Mouse (Mus musculus): ENCODE results near the gene Tmem115. TPM values are rescaled to one million over a fixed set of nuclear protein-coding genes. Genes with fewer than 3 reads are reported as not detected.

Tmem115 gene
- polyA plus RNA-seq, 2 experiments, result 8.3 to 15.7 TPM

DNA sequence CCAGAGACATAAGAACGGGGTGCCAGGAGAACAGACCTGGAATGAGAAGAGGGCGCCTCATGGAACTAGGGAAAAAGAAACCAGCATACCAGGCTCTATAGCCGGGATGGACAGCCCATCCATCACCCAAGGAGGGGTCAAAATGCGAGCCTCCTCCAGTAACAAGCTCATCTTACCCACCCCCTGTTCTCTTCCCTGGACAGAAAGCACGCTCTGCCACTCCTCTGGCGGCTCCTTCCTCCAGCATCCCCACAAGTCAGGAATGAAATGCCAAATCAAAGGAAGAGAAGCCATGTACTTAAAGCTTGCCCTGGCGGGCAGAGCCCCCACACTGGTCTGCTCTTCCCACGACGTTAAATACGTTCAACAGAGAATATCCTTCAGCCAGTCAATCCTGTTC is 7.3 kb downstream of the Tmem115 start:
- WGBS (ENCODE audit: insufficient replicate concordance), result 39% methylated on average over 10 of the region's 10 CpGs
- peak overlapping the region; percentile 98 for H3K4me2 ChIP-seq (ENCODE audit: low read depth)
- H3K9me3 ChIP-seq (ENCODE audit: control insufficient read depth, low read length), result no peaks in the 10 kb centered on the region
- no peaks in the 10 kb centered on the region for H3K27me3 ChIP-seq (ENCODE audit: control insufficient read depth, insufficient read depth, low read length)
- H3K4me1 ChIP-seq (replicated peaks; ENCODE audit: control insufficient read depth in 2 of 2, insufficient read depth in 2 of 2, low read length in 1 of 2), result peaks cover 7 to 23% of the 10 kb centered on the region in 2 experiments
- ATAC-seq (ENCODE audit: insufficient read depth) (no peak), DNase-seq (ENCODE audit: low read depth in 3 of 3, low spot score in 3 of 3) (no peak)
- no peak for TF ChIP-seq EP300 (IDR thresholded peaks at IDR 0.05; ENCODE audit: low read depth)
- no peak for TF ChIP-seq CTCF (IDR thresholded peaks at IDR 0.05; ENCODE audit: low read depth)
- peaks cover 27% of the 10 kb centered on the region for H3K36me3 ChIP-seq (replicated peaks; ENCODE audit: control insufficient read depth, insufficient read depth, low read depth)
- no peak overlapping the region for H3K27ac ChIP-seq
- H3K4me3 ChIP-seq (ENCODE audit: insufficient read depth in 1 of 2, low read depth in 2 of 2, low read length in 2 of 2), result peak overlapping the region; percentile 67 to 96; a peak in 2 of 4 replicates
- H3K9ac ChIP-seq (replicated peaks), result no peak overlapping the region

DNA sequence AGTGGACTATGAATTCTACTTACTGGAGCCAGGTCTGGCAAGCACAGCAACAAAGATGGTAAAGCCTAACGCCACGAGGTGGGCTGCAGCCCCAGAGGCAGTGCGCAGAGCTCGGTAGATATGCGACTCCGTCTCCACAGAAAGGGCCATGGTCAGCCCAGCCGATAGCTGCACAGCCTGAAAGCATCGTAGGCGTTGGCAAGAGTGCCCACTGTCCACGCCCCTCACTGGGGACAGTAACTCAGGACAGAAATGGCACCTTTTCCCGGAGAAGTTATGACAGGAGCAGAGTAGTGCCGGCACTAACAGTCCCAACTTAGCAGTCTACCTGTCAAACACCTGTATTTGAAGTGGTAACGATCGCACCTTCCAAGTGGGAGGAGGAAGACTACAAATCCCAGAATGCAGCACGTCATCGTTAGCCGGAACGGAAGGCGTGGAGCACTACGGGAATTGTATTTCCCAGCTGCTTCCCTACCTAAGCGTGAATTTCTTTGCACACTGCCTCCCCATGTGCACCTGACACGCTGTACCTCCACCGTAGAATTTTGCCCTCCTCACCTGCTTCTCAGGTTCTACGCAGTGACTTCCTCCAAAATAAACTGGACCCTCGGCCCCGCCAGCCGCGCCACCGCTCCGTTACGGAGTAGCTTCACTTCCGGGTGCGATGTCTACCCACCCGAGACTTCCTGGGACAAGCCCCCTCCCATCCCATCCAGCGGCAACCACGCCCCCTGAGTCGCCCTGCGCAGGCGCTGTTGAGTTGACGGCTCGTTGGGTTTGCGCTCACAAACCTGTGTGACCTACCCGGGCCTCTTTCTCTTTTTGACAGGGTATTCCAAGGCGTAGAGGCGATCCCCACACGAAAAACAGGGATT is 8.0 kb downstream of the Tmem115 start, which contains the start of the genes Cyb561d2 and Nprl2:
TSS of gene Cyb561d2 (minus strand) at position 720 of the 878 bp plus-strand sequence.
TSS of gene Nprl2 (plus strand) at position 753 of the 878 bp plus-strand sequence.
- under 1% methylated on average over 46 of the region's 46 CpGs for WGBS (ENCODE audit: insufficient replicate concordance)
- H3K4me3 ChIP-seq (ENCODE audit: insufficient read depth in 1 of 2, low read depth in 2 of 2, low read length in 2 of 2), result peak within 1 kb of the TSS; percentile 67 to 96
- H3K9ac ChIP-seq (replicated peaks), result peak within 1 kb of the TSS; percentile 83
- H3K9me3 ChIP-seq (ENCODE audit: control insufficient read depth, low read length), result no peaks in the 10 kb centered on the region
- peaks cover 6 to 16% of the 10 kb centered on the region in 2 experiments for H3K4me1 ChIP-seq (replicated peaks; ENCODE audit: control insufficient read depth in 2 of 2, insufficient read depth in 2 of 2, low read length in 1 of 2)
- no peak for TF ChIP-seq CTCF (IDR thresholded peaks at IDR 0.05; ENCODE audit: low read depth)
- TF ChIP-seq EP300 (IDR thresholded peaks at IDR 0.05; ENCODE audit: low read depth), result no peak
- H3K27me3 ChIP-seq (ENCODE audit: control insufficient read depth, insufficient read depth, low read length), result no peaks in the 10 kb centered on the region
- H3K27ac ChIP-seq, result peak within 1 kb of the TSS; percentile 26
- H3K36me3 ChIP-seq (replicated peaks; ENCODE audit: control insufficient read depth, insufficient read depth, low read depth), result peaks cover 27% of the 10 kb centered on the region
- H3K4me2 ChIP-seq (ENCODE audit: low read depth), result peak within 1 kb of the TSS; percentile 98
- DNase-seq (ENCODE audit: low read depth in 3 of 3, low spot score in 3 of 3), result peak; percentile 77 to 84 (median 77)
- peak; percentile 82 for ATAC-seq (ENCODE audit: insufficient read depth)

GRCm38 (mm10) chr9:107542352-107542686 is 8.6 kb downstream of the Tmem115 start:
- WGBS (ENCODE audit: insufficient replicate concordance), result 1% methylated on average over 11 of the region's 11 CpGs
- TF ChIP-seq CTCF (IDR thresholded peaks at IDR 0.05; ENCODE audit: low read depth), result no peak
- TF ChIP-seq EP300 (IDR thresholded peaks at IDR 0.05; ENCODE audit: low read depth), result no peak
- Histone ChIP-seq H3K27me3 (ENCODE audit: control insufficient read depth, insufficient read depth, low read length) (no peaks in the 10 kb centered on the region), H3K9ac (replicated peaks) (peak overlapping the region; percentile 83), H3K36me3 (replicated peaks; ENCODE audit: control insufficient read depth, insufficient read depth, low read depth) (peaks cover 27% of the 10 kb centered on the region), H3K9me3 (ENCODE audit: control insufficient read depth, low read length) (no peaks in the 10 kb centered on the region), H3K4me1 (replicated peaks; ENCODE audit: control insufficient read depth in 2 of 2, insufficient read depth in 2 of 2, low read length in 1 of 2) (peaks cover 11 to 15% of the 10 kb centered on the region in 2 experiments), H3K4me3 (ENCODE audit: insufficient read depth in 1 of 2, low read depth in 2 of 2, low read length in 2 of 2) (peak overlapping the region; percentile 67 to 96), H3K27ac (peak overlapping the region; percentile 26), H3K4me2 (ENCODE audit: low read depth) (peak overlapping the region; percentile 98)
- peak; percentile 22 for ATAC-seq (ENCODE audit: insufficient read depth)
- no peak for DNase-seq (ENCODE audit: low read depth in 3 of 3, low spot score in 3 of 3)

GRCm38 (mm10) chr9:107542721-107543120 is 9.0 kb downstream of the Tmem115 start:
- Histone ChIP-seq H3K36me3 (replicated peaks; ENCODE audit: control insufficient read depth, insufficient read depth, low read depth) (peaks cover 23% of the 10 kb centered on the region), H3K4me3 (ENCODE audit: insufficient read depth in 1 of 2, low read depth in 2 of 2, low read length in 2 of 2) (peak overlapping the region; percentile 67 to 96), H3K4me2 (ENCODE audit: low read depth) (peak overlapping the region; percentile 98), H3K27ac (no peak overlapping the region), H3K27me3 (ENCODE audit: control insufficient read depth, insufficient read depth, low read length) (no peaks in the 10 kb centered on the region), H3K9me3 (ENCODE audit: control insufficient read depth, low read length) (no peaks in the 10 kb centered on the region), H3K4me1 (replicated peaks; ENCODE audit: control insufficient read depth in 2 of 2, insufficient read depth in 2 of 2, low read length in 1 of 2) (peaks cover 12 to 15% of the 10 kb centered on the region in 2 experiments), H3K9ac (replicated peaks) (peak overlapping the region; percentile 83)
- no peak for ATAC-seq (ENCODE audit: insufficient read depth)
- no peak for DNase-seq (ENCODE audit: low read depth in 3 of 3, low spot score in 3 of 3)
- no peak for TF ChIP-seq CTCF (IDR thresholded peaks at IDR 0.05; ENCODE audit: low read depth)
- TF ChIP-seq EP300 (IDR thresholded peaks at IDR 0.05; ENCODE audit: low read depth), result no peak
- 46% methylated on average over 8 of the region's 8 CpGs for WGBS (ENCODE audit: insufficient replicate concordance)

DNA sequence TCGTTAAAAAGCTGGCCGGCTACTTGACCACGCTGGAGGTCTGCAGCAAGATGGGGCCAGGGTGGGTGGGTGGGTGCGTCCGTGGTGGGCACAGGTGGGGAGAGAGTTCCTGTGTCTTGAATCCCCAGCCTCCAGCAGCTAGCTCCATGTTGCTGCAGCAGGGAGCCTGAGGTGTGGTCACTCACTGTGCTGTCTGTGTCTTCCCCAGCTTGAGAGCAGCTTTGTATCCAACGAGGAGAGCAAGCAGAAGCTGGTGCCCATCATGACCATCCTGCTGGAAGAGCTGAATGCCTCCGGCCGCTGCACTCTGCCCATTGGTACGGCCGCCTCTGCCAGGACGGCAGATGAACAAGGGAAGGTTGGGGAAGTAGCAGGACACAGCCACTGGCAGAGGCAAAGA is 9.6 kb downstream of the Tmem115 start:
- Histone ChIP-seq H3K4me3 (ENCODE audit: insufficient read depth in 1 of 2, low read depth in 2 of 2, low read length in 2 of 2) (no peak overlapping the region), H3K27me3 (ENCODE audit: control insufficient read depth, insufficient read depth, low read length) (no peaks in the 10 kb centered on the region), H3K27ac (no peak overlapping the region), H3K4me1 (replicated peaks; ENCODE audit: control insufficient read depth in 2 of 2, insufficient read depth in 2 of 2, low read length in 1 of 2) (peaks cover 12 to 15% of the 10 kb centered on the region in 2 experiments), H3K9ac (replicated peaks) (no peak overlapping the region), H3K9me3 (ENCODE audit: control insufficient read depth, low read length) (no peaks in the 10 kb centered on the region), H3K36me3 (replicated peaks; ENCODE audit: control insufficient read depth, insufficient read depth, low read depth) (peaks cover 17% of the 10 kb centered on the region), H3K4me2 (ENCODE audit: low read depth) (no peak overlapping the region)
- DNase-seq (ENCODE audit: low read depth in 3 of 3, low spot score in 3 of 3) (no peak), ATAC-seq (ENCODE audit: insufficient read depth) (no peak)
- 81% methylated on average over 11 of the region's 11 CpGs for WGBS (ENCODE audit: insufficient replicate concordance)
- TF ChIP-seq CTCF (IDR thresholded peaks at IDR 0.05; ENCODE audit: low read depth), result no peak
- no peak for TF ChIP-seq EP300 (IDR thresholded peaks at IDR 0.05; ENCODE audit: low read depth)

Data from liver, embryonic 14.5 days (tissue).